Mouse (Mus musculus) liver, embryonic 12.5 days (tissue): ENCODE results near the gene Ireb2. TPM values are rescaled to one million over a fixed set of nuclear protein-coding genes. Genes with fewer than 3 reads are reported as not detected.

ENCODE experiments used
- ATAC-seq: fragments of 200-750 bp; cut with Nextera tagmentation; 2 replicates; pipeline ENCODE4 v1.8.0; 2017; ENCODE audit warnings: moderate number of reproducible peaks, mild to moderate bottlenecking, moderate library complexity
- H3K27ac ChIP-seq: fragments of 300-500 bp; sonication (generic); 2 replicates; pipeline ENCODE4 v1.5.1; 2016; ENCODE audit warnings: mild to moderate bottlenecking
- H3K27me3 ChIP-seq: fragments of 300-500 bp; sonication (generic); replicated peaks from 2 replicates; pipeline ENCODE4 v1.6.1; 2016; ENCODE audit warnings: mild to moderate bottlenecking, moderate library complexity
- H3K36me3 ChIP-seq: fragments of 300-500 bp; sonication (generic); 2 replicates; pipeline ENCODE4 v1.6.1; 2016; ENCODE audit warnings: mild to moderate bottlenecking, moderate library complexity
- H3K4me1 ChIP-seq: fragments of 300-500 bp; sonication (generic); 2 replicates; pipeline ENCODE4 v1.6.1; 2016
- H3K4me2 ChIP-seq: fragments of 300-500 bp; sonication (generic); 2 replicates; pipeline ENCODE4 v1.6.1; 2016; ENCODE audit warnings: mild to moderate bottlenecking, moderate library complexity
- H3K4me3 ChIP-seq: fragments of 300-500 bp; sonication (generic); 2 replicates; pipeline ENCODE4 v1.5.1; 2016; ENCODE audit warnings: mild to moderate bottlenecking, moderate library complexity
- H3K9ac ChIP-seq: fragments of 300-500 bp; sonication (generic); 2 replicates; pipeline ENCODE4 v1.6.1; 2016; ENCODE audit warnings: mild to moderate bottlenecking, moderate library complexity
- H3K9me3 ChIP-seq: fragments of 300-500 bp; sonication (generic); replicated peaks from 2 replicates; pipeline ENCODE4 v1.6.1; 2016; ENCODE audit warnings: mild to moderate bottlenecking, moderate library complexity
- WGBS: fragments of 180-500 bp; shearing (Covaris S2); methylation state at CpG from one replicate; pipeline ENCODE4 v1.1.7; 2016; ENCODE audit not compliant: insufficient replicate concordance; 5-methylcytosine and 5-hydroxymethylcytosine counted together
- polyA plus RNA-seq: library from polyadenylated mRNA; unstranded; fragments of >200 nt; fragmentation: Nextera tagmentation; extraction: Ambion mirVana; gene quantifications from 2 replicates; pipeline ENCODE4 v1.2.1, GENCODE M21; 2016

Gene Ireb2
- polyA plus RNA-seq, 1 experiment from 2014 or later: 17.9 TPM

DNA sequence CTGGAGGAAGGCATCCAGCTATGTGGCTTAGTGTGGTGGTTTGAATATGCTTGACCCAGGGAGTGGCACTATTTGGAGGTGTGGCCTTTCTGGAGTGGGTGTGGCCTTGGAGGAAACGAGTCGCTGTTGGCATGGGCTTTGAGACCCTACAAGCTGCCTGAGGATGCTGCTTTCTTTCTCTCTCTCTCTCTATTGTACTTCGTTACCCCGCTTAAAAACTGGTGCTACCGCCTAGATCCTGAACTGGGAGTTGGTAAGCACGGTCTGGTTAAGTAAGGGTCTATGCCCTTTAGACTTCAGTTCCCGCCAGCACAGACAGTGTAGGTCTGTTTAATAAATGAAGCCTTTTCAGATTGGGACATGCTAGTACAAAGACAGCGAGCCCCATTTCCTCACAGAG, 52.8 kb downstream of the Ireb2 start:
- Histone ChIP-seq H3K4me2 (peak overlapping the region; percentile 76), H3K4me1 (peaks cover 9% of the 10 kb centered on the region), H3K9me3 (peaks cover 6% of the 10 kb centered on the region; the same call in 1 of the 2 replicates), H3K27ac (no peak overlapping the region), H3K36me3 (peaks cover 6% of the 10 kb centered on the region; the same call in 1 of the 2 replicates), H3K27me3 (peaks cover 10% of the 10 kb centered on the region; the same call in 1 of the 2 replicates), H3K9ac (no peak overlapping the region), H3K4me3 (peak overlapping the region; percentile 57; the same call in 1 of the 2 replicates)
- 70% methylated on average over 8 of the region's 8 CpGs for WGBS
- ATAC-seq: 0 out of 2 replicates have a peak, but pooled peaks have one; percentile 10

GRCm38 (mm10) chr9:54917010-54917677, 53.6 kb downstream of the Ireb2 start, which contains the start of gene Hykk:
TSS of gene Hykk (plus strand) at chr9:54917283.
- H3K4me2 ChIP-seq: peak within 1 kb of the TSS; percentile 76
- WGBS: 2% methylated on average over 34 of the region's 34 CpGs
- H3K36me3 ChIP-seq: 0 out of 2 replicates have a peak, but pooled peaks cover 1% of the 10 kb centered on the region
- H3K4me3 ChIP-seq: peak within 1 kb of the TSS; percentile 57
- ATAC-seq: peak; percentile 93
- peaks cover 10% of the 10 kb centered on the region; the same call in 1 of the 2 replicates for H3K27me3 ChIP-seq
- H3K9ac ChIP-seq: peak within 1 kb of the TSS; percentile 32; the same call in 1 of the 2 replicates
- peaks cover 9% of the 10 kb centered on the region for H3K4me1 ChIP-seq
- H3K27ac ChIP-seq: peak within 1 kb of the TSS; percentile 37; the same call in 1 of the 2 replicates
- peaks cover 6% of the 10 kb centered on the region; the same call in 1 of the 2 replicates for H3K9me3 ChIP-seq

DNA sequence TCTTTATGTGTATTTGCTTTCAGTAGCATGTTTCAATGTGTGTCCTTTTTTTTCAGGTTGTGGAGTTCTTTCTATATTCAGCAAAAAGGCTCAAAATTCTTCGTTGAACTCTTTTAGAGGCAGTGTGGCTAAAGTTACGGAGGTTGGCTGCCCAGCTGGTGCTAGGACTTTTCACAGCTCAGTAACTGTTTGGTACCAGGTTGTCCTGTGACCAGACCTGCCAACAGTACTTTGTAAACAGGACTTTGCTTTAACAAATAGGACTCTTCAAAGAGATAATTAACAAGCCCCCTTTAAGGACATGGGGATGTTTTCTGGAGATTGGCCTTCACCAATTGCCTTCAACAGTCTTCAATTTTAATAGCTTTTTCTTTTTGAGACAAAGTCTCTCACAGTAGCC, 54.6 kb downstream of the Ireb2 start:
- peaks cover 6% of the 10 kb centered on the region; the same call in 1 of the 2 replicates for H3K9me3 ChIP-seq
- H3K4me1 ChIP-seq: peaks cover 9% of the 10 kb centered on the region
- no peak overlapping the region for H3K4me3 ChIP-seq
- H3K27ac ChIP-seq: no peak overlapping the region
- ATAC-seq: no peak
- 56% methylated on average over 2 of the region's 2 CpGs for WGBS
- peaks cover 10% of the 10 kb centered on the region; the same call in 1 of the 2 replicates for H3K27me3 ChIP-seq
- no peak overlapping the region for H3K9ac ChIP-seq
- peaks cover 8% of the 10 kb centered on the region for H3K36me3 ChIP-seq
- no peak overlapping the region for H3K4me2 ChIP-seq

DNA sequence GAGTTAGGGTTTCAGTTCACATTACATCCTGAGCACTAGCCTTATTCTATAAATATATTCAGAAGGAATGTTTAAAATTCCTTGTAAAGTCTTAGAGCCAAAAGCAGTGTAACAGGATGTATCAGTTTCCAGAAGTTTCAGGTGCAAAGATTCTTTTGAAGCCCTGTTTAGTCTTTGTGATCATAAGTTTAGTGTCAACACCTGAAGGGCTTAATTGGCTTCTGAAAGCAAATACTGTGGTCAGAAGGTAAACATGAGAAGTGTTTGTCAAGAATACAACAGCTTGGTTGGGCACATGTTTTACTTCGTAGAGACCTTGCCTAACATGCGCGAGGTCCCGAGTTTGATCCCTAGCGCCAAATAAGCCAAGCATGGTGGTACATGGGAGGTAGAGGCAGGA, 55.2 kb downstream of the Ireb2 start:
- ATAC-seq: no peak
- no peak overlapping the region for H3K9ac ChIP-seq
- peaks cover 9% of the 10 kb centered on the region for H3K4me1 ChIP-seq
- no peak overlapping the region for H3K4me3 ChIP-seq
- peaks cover 8% of the 10 kb centered on the region for H3K36me3 ChIP-seq
- H3K27me3 ChIP-seq: peaks cover 10% of the 10 kb centered on the region; the same call in 1 of the 2 replicates
- 86% methylated on average over 5 of the region's 5 CpGs for WGBS
- no peak overlapping the region for H3K4me2 ChIP-seq
- no peak overlapping the region for H3K27ac ChIP-seq
- peaks cover 6% of the 10 kb centered on the region; the same call in 1 of the 2 replicates for H3K9me3 ChIP-seq

DNA sequence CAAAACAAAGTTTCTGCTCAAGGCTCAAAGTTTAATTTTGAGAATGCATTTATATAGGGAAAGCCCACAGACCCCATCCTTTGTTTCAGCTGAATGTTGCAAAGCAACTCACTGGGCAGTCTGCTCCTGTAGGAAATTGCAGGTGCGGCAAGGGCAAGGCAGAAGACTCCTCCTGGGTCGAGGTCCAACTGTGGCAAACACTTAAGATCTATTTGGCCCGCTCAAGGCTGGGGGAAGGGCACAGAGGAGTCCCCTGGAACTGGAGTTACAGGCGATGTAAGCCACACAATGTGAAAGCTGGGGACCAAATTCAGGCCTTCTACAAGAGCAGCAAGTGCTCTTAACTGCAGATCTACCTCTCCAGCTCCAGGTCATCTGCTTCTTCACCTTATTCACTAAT, 56.4 kb downstream of the Ireb2 start:
- no peak overlapping the region for H3K27ac ChIP-seq
- H3K4me2 ChIP-seq: no peak overlapping the region
- no peak overlapping the region for H3K4me3 ChIP-seq
- peaks cover 8% of the 10 kb centered on the region for H3K36me3 ChIP-seq
- H3K4me1 ChIP-seq: peaks cover 9% of the 10 kb centered on the region
- WGBS: 46% methylated on average over 4 of the region's 4 CpGs
- H3K9ac ChIP-seq: no peak overlapping the region
- H3K9me3 ChIP-seq: peaks cover 6% of the 10 kb centered on the region; the same call in 1 of the 2 replicates
- H3K27me3 ChIP-seq: peaks cover 10% of the 10 kb centered on the region; the same call in 1 of the 2 replicates
- no peak for ATAC-seq

- Histone ChIP-seq H3K4me3 (no peak overlapping the region), H3K4me2 (no peak overlapping the region), H3K36me3 (no peaks in the 10 kb centered on the region), H3K4me1 (no peaks in the 10 kb centered on the region), H3K9me3 (no peaks in the 10 kb centered on the region), H3K27me3 (no peaks in the 10 kb centered on the region), H3K27ac (no peak overlapping the region), H3K9ac (no peak overlapping the region)
- 76% methylated on average over 1 of the region's 1 CpGs for WGBS
- no peak for ATAC-seq
Observed at GRCm38 (mm10) chr9:54930741-54931140, 67.2 kb downstream of the Ireb2 start.

DNA sequence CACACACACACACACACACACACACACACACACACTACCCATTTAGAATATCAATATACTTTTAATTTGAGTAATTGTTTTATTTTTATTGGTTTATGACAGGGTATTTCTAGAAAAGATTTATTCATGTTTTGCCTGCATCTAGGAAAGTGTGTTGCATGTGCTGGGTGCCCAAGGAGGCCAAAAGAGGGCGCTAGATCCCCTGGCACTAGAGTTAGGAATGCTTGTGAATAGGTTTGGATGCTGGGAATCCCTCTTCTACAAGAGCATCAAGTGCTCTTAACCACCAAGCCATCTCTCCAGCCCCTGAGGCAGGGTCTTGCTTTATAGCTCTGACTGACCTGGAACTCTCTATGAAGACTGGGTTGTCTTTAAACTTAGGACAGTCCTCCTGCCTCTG, 68.2 kb downstream of the Ireb2 start:
- H3K36me3 ChIP-seq: no peaks in the 10 kb centered on the region
- no peak overlapping the region for H3K4me3 ChIP-seq
- H3K4me1 ChIP-seq: no peaks in the 10 kb centered on the region
- no peak overlapping the region for H3K27ac ChIP-seq
- H3K9me3 ChIP-seq: no peaks in the 10 kb centered on the region
- no peak overlapping the region for H3K4me2 ChIP-seq
- WGBS: 4% methylated on average over 1 of the region's 1 CpGs
- H3K27me3 ChIP-seq: no peaks in the 10 kb centered on the region
- ATAC-seq: no peak
- no peak overlapping the region for H3K9ac ChIP-seq

- Histone ChIP-seq H3K27ac (no peak overlapping the region), H3K9me3 (no peaks in the 10 kb centered on the region), H3K4me1 (no peaks in the 10 kb centered on the region), H3K4me3 (no peak overlapping the region), H3K27me3 (no peaks in the 10 kb centered on the region), H3K36me3 (no peaks in the 10 kb centered on the region), H3K4me2 (no peak overlapping the region), H3K9ac (no peak overlapping the region)
- ATAC-seq: no peak
- WGBS: 50% methylated on average over 2 of the region's 2 CpGs
Observed at GRCm38 (mm10) chr9:54932379-54932778, 68.8 kb downstream of the Ireb2 start.

DNA sequence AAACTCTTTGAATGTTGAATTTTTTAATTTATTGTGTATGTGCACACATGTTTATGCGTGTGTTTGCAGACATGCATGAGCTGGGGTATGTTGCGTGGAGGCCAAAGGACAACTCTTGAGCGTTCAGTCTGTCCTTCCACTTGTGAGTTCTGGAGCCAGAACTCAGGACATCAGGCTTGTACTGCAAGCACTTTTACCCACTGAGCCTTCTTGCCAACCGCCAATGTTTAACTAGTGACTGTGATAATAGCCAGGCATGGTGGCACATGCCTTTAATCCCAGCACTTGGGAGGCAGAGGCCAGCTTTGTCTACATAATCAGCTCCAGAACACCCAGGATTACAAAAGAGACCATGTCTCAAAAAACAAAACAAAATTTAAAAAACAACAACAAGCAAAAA, 78.5 kb downstream of the Ireb2 start:
- H3K4me1 ChIP-seq: no peaks in the 10 kb centered on the region
- no peaks in the 10 kb centered on the region; the same call in 1 of the 2 replicates for H3K27me3 ChIP-seq
- no peak overlapping the region for H3K9ac ChIP-seq
- ATAC-seq: no peak
- no peaks in the 10 kb centered on the region for H3K9me3 ChIP-seq
- WGBS: 76% methylated on average over 4 of the region's 4 CpGs
- no peak overlapping the region for H3K27ac ChIP-seq
- H3K4me3 ChIP-seq: no peak overlapping the region
- H3K36me3 ChIP-seq: no peaks in the 10 kb centered on the region
- no peak overlapping the region for H3K4me2 ChIP-seq

- no peak for ATAC-seq
- Histone ChIP-seq H3K4me3 (no peak overlapping the region), H3K27ac (no peak overlapping the region), H3K4me2 (no peak overlapping the region), H3K9ac (no peak overlapping the region), H3K27me3 (no peaks in the 10 kb centered on the region; the same call in 1 of the 2 replicates), H3K4me1 (no peaks in the 10 kb centered on the region), H3K9me3 (no peaks in the 10 kb centered on the region), H3K36me3 (no peaks in the 10 kb centered on the region)
- WGBS: 57% methylated on average over 2 of the region's 2 CpGs
Observed at GRCm38 (mm10) chr9:54944467-54944866, 80.9 kb downstream of the Ireb2 start.

DNA sequence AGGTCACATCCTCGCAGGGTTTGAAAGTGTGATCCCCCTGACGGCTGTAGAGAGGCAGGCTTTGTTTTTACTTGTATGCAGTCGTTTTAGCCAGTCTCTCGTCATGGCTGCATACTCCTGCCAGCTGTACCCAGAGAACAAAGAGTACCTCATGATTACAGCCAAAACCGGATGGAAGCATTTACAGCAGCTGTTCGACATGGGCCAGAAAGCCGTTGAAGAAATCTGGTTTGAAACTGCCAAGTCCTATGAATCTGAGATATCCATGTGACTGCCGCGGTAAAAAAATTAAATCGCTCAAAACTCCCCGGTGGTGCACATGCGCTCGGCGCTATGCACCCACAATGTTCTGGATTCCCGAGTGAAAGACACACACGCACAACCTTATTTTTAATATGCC, 82.7 kb downstream of the Ireb2 start:
- peaks cover 7% of the 10 kb centered on the region for H3K4me1 ChIP-seq
- H3K36me3 ChIP-seq: no peaks in the 10 kb centered on the region
- no peak overlapping the region for H3K27ac ChIP-seq
- H3K9me3 ChIP-seq: no peaks in the 10 kb centered on the region
- ATAC-seq: no peak
- H3K4me2 ChIP-seq: no peak overlapping the region
- no peak overlapping the region for H3K4me3 ChIP-seq
- WGBS: 65% methylated on average over 16 of the region's 16 CpGs
- no peaks in the 10 kb centered on the region; the same call in 1 of the 2 replicates for H3K27me3 ChIP-seq
- H3K9ac ChIP-seq: no peak overlapping the region

DNA sequence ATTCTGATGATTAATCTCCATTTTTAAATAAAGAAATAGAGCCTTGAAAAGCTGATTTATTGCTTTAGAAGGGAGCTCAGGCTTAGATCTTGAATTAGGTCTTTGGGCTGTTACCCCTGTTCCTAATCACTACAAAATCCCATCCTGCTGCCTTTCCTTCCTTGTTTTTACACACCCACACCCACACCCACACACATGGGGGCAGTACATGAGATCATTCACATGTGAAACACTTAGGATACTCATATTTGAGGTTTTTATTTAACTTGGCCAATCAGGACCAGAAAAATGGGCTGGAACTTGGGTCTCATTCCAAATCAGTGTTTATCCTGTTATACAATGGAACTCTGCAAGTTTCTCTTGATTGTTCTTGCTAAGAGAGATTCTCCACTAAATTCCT, 85.9 kb downstream of the Ireb2 start:
- ATAC-seq: no peak
- no peaks in the 10 kb centered on the region for H3K9me3 ChIP-seq
- H3K27ac ChIP-seq: no peak overlapping the region
- peaks cover 25% of the 10 kb centered on the region for H3K36me3 ChIP-seq
- H3K27me3 ChIP-seq: no peaks in the 10 kb centered on the region; the same call in 1 of the 2 replicates
- no peak overlapping the region for H3K4me3 ChIP-seq
- no peak overlapping the region for H3K9ac ChIP-seq
- peaks cover 38% of the 10 kb centered on the region for H3K4me1 ChIP-seq
- H3K4me2 ChIP-seq: no peak overlapping the region
